Mouse (Mus musculus) adrenal gland, adult 2 months (tissue): ENCODE data around the gene Katnb1. TPM values are rescaled to one million over a fixed set of nuclear protein-coding genes. Genes with fewer than 3 reads are reported as not detected.
A peak's percentile ranks its signal among the peaks of the same experiment; 100 is the strongest.

Experiments
- DNase-seq: peaks from one replicate; pipeline ENCODE4 v3.0.0; 2021
- polyA plus RNA-seq: library from polyadenylated mRNA; depleted of rRNA; stranded (reverse); fragments of >200 nt; gene quantifications from 2 replicates; pipeline ENCODE4 v1.2.3, GENCODE M21; 2012
- total RNA-seq, 2 experiments: library from RNA; stranded (reverse); gene quantifications; 2 replicates each; pipeline ENCODE4 v1.2.3; 2021

Katnb1 gene
- total and polyA plus RNA-seq, 3 experiments: 11.0 to 19.1 (median 17.7) TPM

DNA sequence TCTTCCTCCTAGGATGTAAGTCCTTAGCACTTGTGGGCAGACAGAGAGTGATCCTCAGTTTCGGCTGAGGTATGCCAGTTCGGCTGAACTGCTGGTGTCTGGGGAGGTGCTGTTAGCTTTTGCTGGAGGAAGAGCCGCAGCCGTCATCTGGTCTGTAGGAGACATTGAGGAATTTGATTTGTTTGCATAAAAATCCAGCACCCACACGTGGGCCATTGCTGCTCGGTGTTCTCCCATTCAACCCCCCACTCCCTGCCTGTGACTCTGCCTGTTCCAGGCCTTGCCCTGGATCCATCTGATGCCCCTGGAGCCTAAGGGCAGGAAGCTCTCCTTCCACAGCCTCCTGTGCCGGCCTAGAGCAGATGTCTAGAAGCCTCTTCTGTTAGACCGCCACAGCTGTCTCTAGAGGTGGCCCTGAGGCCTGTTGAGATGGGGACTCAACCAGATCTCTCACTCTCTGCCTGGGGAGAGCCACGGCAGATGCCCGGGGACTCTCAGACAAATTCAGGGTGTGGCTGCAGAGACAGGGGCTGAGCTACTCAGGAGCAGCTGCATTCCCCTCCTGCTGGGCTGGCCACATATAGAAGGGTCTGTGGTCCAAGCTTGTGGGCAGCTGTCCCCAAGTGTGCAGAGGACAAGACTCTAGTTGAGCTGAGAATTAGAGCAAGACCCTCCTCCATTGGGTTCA is 3.9 kb downstream of the Katnb1 start:
- no peak for DNase-seq

GRCm38 (mm10) chr8:95085432-95086141 is 4.6 kb downstream of the Katnb1 start:
- no peak for DNase-seq

DNA sequence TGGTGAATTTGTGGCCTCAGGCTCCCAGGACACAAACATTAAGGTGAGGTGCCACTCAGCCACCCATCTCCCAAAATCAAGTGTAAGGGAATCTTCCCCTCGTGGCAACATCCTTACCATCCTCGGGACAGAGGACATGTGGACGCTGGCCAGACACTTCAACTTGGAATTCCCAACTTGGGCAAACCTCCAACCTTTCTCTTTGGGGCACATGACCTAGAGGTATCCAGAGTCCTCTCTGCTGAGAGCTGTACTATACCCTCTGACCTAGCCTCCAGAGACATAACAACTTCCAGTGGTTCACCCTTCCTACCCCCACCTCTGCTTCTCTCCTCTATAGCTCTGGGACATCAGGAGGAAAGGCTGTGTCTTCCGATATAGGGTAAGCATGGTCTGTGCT is 12.6 kb downstream of the Katnb1 start:
- no peak for DNase-seq

- DNase-seq: peak; percentile 89
Observed at GRCm38 (mm10) chr8:95099009-95099408, 18.0 kb downstream of the Katnb1 start.

GRCm38 (mm10) chr8:95101972-95102371 is 21.0 kb downstream of the Katnb1 start:
- no peak for DNase-seq

- no peak for DNase-seq
Observed at GRCm38 (mm10) chr8:95107306-95107705, 26.3 kb downstream of the Katnb1 start.

- DNase-seq: no peak
Observed at GRCm38 (mm10) chr8:95112594-95112993, 31.6 kb downstream of the Katnb1 start.

DNA sequence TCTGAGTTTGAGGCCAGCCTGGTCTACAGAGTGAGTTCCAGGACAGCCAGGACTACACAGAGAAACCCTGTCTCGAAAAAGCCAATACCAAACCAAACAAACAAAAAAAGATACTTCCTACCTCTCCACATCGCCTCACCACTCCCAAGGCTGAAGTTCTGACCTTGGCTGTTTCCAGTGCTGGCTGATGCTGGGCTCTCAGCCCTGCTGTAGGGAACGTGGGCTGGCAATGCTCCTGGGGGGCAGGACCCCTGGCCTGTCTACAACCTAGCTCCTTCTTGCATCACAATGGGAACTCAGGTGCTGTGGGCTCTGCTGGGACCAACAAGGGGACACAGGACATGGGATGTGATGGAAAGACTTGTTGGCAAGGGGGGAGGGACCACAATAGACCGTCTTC is 32.1 kb downstream of the Katnb1 start:
- DNase-seq: peak; percentile 59

- DNase-seq: peak; percentile 31
Observed at GRCm38 (mm10) chr8:95113750-95114149, 32.8 kb downstream of the Katnb1 start.

DNA sequence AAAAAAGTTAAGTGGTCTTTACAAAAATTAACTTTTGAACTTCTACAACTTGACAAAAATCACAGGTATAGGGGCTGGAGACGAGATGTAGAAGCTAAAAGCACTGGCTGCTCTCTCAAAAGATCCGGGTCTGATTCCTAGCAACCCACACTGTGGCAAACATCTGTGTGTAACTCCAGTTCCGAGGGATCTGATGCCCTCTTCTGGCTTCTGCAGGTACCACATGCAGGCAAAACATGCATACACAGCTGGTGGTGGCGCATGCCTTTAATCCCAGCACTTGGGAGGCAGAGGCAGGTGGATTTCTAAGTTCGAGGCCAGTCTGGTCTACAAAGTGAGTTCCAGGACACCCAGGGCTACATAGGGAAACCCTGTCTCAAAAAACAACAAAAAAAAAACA is 42.5 kb downstream of the Katnb1 start:
- no peak for DNase-seq

GRCm38 (mm10) chr8:95126497-95126896 is 45.5 kb downstream of the Katnb1 start:
- DNase-seq: no peak

- DNase-seq: no peak
Observed at GRCm38 (mm10) chr8:95127658-95128057, 46.7 kb downstream of the Katnb1 start.

DNA sequence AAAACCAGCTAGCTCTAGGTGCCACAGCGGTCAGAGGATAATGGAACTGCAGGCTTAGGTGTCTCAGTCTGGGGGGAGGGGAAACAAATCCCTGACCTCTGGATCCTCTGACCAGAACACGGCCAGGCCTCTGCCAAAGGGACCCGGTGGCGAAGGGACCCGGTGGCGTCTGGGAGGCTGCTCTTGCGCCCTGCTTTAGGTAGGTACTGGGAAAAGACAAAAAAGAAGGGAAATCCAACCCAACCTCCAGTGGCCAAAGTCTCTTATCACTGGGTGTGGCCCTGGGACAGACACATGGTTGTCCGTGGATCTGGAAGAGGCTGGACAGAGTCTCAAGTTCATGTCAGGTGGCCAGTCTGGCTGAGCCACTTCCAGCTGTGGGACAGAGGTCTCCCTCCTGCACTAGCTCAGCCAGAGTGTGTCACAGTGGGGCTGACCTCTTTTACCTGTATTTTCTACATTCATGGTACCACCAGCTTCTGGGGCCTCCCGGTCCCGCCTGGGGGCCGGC is 47.8 kb downstream of the Katnb1 start:
- DNase-seq: no peak

GRCm38 (mm10) chr8:95130966-95131537 is 50.1 kb downstream of the Katnb1 start:
- peak; percentile 77 for DNase-seq

DNA sequence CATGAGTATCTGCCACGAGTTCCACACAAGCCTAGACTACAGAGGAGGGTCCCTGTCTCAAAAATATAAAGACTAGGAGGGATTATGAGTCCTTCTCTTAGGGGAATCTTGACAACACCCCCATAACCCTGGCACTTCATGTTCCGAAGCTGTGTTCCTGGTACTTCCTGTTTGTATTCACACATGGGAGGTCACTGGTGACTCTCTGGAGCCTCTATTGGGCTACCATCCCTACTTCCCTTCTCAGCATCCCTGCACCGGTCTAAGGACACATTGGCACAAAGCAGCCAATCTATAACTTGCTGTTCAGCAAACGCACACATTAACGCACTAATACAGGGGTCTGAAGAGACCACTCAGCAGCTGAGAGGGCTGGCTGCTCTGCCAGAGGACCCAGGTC is 51.0 kb downstream of the Katnb1 start:
- DNase-seq: no peak

GRCm38 (mm10) chr8:95134186-95134585 is 53.2 kb downstream of the Katnb1 start:
- DNase-seq: no peak

DNA sequence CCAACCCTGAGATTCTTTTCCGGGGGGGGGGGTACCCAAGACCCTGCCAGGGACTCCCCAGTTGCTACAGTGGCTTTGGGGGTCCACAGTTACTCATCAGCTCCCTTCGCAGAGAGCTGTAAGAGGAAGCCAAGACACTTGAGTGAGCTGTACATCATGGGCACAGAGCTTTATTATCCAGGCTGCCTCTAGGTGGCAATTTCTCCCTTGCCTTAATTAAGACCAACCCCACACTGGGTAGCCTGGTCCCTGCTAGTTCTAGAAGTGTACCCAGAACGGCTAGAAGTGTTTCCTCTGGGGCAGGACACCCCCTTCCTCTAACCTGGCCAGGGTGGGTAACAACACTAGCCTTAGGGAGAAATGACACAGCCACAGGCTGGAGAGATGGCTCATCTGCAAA is 54.3 kb downstream of the Katnb1 start:
- DNase-seq: no peak

- DNase-seq: peak; percentile 52
Observed at GRCm38 (mm10) chr8:95136218-95136617, 55.2 kb downstream of the Katnb1 start.

DNA sequence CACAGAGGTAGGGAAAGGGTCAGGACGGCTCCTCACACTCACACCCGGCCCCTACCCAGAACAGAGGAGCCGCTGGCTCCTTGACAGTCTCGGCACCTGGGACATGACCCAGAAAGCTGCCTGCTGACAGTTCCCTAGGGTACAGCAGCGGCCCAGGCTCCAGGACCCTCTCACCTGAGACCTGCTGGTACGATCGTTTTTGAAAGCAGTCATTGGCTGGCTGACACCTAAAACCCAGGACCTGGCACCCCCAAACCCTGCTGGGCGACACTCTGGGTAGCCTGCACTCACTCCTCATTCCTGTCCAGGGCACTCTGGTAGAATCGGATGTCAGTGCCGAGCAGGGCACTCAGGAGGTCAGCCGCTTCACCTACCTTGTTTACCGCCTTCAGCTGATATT is 56.2 kb downstream of the Katnb1 start:
- no peak for DNase-seq

DNA sequence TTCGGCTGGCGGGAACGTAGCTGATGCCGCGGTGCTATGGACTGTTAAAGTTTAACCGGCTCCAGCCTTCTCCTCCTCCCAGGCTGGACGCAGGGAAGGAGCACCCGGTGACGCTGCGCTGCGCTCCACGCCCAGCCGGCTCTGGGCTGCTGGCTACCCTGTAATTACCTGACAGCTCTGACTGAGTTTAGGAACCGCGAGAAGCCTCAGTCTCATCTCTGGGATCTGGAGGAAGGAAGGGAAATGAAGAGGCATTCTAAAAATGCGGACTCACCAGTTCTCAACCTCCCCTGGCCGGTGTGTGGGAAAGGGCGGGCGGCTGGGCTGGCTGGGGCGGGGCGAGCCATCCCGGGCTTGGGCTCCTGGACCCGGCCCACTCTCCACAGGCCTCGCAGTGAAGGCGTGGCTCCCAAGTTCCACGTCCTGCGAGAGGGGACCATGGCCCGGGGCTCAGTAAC is 56.7 kb downstream of the Katnb1 start:
- peak; percentile 63 for DNase-seq

DNA sequence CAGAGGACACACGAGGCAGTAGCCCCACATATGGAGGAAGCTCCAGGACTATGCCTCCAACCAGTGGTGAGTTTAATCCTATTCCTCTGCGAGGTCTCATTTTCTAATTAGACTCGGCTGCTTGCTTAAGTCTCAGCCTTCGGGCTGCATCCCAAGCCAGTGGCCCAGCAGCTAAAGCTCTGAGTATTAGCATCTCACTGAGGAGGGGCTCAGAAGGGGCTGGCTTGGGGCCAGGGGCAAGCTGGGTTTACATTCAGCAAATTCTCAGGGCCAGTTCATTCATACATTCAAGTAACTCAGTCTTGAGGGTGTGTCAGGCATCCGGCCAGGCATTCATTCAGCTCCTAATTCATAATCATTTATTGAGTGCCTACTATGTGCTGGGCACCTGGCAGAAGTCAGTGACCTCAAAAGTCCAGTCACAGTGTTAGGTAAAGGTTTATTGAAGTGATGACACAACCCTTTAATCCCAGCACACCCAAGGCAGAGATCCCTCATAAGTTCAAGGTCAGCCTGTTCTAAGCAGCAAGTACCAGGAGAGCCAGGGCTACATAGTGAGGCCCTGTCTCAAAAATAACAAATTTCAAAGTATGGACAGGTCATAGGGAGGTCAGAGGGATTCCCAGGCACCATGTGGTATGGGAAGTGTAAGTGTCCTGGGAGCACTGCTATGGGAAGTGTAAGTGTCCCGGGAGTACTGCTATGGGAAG is 57.5 kb downstream of the Katnb1 start:
- no peak for DNase-seq

DNA sequence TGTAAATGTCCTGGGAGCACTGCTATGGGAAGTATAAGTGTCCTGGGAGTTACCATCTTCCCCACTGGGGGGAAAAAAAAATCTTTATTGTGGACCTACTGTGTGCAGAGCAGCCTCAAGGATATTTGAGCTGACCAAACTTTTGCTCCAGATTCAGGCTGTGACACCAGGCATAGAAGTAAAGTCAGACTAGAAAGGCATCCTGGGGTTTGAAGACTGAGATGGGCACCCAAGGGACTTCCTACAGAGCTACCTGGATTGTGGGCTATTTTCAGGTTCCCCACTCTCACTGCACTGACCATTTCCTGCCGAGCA is 58.0 kb downstream of the Katnb1 start:
- DNase-seq: no peak

DNA sequence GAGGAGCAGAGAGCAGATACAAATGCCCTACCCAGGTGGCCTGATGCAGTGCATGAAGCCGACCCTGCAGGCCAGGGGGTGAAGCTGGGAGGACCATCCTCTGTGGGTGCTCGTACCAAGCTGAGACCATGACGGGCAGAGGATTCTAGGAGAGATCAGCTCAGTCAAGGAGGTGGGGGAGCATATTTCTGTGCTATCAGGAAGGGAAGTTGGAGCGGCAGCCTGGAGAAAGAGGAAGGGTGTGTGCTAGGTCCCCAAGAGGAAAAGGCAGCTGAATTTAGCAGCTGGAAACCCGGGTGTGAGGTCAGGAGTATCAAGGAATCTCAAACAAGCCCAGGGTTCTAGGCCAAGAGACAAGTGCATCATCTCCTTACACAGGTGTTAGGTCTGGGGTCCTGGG is 59.6 kb downstream of the Katnb1 start:
- DNase-seq: no peak
